Mouse (Mus musculus): ENCODE results near the gene Lpo.

Lpo gene

GRCm38 (mm10) chr11:87807433-87807832, 20.7 kb downstream of the Lpo start:
- DNase-seq (ENCODE audit: extremely low read depth, low read depth, low spot score): no peak

DNA sequence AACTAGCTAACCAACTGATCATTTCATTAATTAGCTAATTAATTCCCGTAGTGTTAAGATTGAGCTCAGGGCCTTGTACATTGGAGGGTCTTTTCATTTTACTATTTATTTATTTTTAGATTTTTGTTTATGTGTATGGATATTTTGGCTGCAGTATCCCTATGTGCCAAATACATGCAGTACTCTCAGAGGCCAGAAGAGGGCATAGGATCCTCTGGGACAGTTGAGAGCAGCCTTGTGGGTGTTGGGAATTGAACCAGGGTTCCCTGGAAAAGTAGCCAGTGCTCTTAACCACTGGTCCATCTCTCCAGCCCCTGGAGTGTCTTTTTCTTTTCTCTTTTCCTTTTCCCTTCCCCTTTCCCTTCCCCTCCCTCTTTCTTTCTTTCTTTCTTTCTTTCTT, 22.6 kb downstream of the Lpo start:
- no peak for DNase-seq (ENCODE audit: extremely low read depth, low read depth, low spot score)

DNA sequence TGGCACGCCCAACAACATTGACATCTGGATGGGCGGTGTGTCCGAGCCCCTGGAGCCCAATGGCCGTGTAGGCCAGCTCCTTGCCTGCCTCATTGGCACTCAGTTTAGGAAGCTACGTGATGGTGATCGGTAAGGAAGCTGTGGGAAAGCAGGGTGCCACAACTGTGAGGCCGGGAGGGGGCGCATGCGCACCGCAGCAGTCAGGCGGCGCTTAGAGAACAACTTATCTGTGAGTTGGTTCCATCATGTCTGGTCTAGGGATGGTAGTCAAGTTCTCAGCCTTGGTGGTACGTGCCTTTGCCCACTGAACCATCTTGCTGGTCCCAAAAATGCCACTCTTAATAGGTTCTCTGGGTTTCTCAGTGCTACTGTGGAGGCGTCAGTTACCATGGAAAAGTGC, 25.5 kb downstream of the Lpo start:
- no peak for DNase-seq (ENCODE audit: extremely low read depth, low read depth, low spot score)

GRCm38 (mm10) chr11:87801711-87802275, 26.3 kb downstream of the Lpo start:
- DNase-seq (ENCODE audit: extremely low read depth, low read depth, low spot score): no peak

GRCm38 (mm10) chr11:87793460-87793859, 34.6 kb downstream of the Lpo start, which contains the start of gene Mpo:
Mpo (plus strand) TSS chr11:87793581.
- no peak for DNase-seq (ENCODE audit: extremely low read depth, low read depth, low spot score)

DNA sequence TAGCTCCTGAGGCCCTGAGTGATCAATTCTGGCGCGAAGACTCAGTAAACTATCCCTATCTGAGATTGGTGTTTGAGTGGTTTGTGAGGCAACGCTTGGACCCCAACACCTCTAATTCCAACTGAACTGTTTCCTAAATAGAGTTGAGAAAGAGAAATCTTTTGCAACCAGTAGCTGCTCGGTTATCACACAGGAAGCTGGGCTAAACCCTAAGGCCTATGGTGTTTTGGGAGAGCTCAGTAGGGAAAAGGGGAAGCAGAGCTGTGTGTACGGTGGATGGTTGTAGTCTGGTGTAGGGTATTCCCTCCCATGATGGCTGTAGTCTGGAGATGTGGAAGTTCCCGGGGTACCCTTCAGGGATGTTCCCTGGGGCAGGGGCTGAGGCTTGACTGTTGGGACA, 38.0 kb downstream of the Lpo start:
- DNase-seq (ENCODE audit: extremely low read depth, low read depth, low spot score): no peak

- DNase-seq (ENCODE audit: extremely low read depth, low read depth, low spot score): no peak
These were observed 48.0 kb downstream of the Lpo start for GRCm38 (mm10) chr11:87780130-87780529.

- no peak for DNase-seq (ENCODE audit: extremely low read depth, low read depth, low spot score)
These were observed 48.7 kb downstream of the Lpo start for GRCm38 (mm10) chr11:87779392-87779791.

GRCm38 (mm10) chr11:87778915-87779314, 49.2 kb downstream of the Lpo start:
- DNase-seq (ENCODE audit: extremely low read depth, low read depth, low spot score): no peak

GRCm38 (mm10) chr11:87778100-87778765, 49.9 kb downstream of the Lpo start:
- no peak for DNase-seq (ENCODE audit: extremely low read depth, low read depth, low spot score)

DNA sequence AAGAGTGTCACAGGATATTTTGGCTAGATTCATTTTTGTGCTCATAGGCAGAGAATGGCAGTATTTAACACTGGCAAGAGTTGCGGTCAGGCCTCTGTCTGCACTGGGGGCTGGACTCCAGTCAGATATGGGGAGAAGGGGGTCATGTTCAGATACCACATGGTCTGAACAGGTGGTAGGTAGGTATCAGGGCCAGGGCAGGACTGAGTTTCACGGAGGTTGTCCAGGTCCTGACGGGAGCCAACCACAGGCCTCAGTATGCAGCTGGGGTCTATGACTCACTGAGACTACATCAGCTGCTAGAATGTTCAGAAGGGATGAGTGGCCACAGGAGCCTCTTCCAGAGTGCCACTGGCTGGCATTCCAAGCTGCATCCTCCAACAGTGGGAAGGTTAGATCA, 55.7 kb downstream of the Lpo start:
- DNase-seq (ENCODE audit: extremely low read depth, low read depth, low spot score): no peak

DNA sequence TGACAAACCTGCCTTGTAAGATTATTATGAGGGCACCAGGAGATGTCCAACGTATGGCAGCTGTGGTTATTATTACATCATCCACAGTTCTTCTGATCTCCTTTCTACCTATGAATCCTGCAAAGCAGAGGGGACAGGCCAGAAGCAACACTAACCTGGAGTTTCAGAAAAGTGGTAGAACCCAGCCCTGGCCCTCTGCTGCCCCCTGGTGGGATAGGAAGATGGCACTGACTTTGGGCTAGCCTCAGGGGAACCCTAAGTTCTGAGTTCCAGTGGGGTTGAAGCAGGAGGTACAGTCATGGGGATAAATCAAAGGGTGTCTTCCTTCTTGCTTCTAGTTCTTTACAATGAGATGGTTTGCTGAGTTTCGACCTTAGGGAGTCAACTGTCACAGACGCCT, 57.1 kb downstream of the Lpo start:
- DNase-seq (ENCODE audit: extremely low read depth, low read depth, low spot score): no peak

DNA sequence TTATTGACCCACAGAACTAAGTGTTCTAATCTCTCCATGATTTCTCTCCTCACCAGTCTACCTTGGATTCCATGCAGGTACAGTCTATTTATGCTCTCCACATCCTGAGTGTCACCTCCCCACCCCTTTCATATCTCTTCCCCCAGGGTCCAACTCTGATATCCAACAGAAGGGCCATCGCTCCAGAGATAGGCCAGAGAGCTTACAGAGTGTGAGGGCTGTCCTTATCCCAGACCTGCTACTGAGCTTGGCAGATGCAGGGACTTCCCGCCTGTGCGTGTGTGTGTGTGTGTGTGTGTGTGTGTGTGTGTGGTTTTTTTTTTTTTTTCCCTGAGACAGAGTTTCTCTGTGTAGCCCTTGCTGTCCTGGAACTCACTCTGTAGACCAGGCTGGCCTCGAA, 59.3 kb downstream of the Lpo start:
- DNase-seq (ENCODE audit: extremely low read depth, low read depth, low spot score): no peak

DNA sequence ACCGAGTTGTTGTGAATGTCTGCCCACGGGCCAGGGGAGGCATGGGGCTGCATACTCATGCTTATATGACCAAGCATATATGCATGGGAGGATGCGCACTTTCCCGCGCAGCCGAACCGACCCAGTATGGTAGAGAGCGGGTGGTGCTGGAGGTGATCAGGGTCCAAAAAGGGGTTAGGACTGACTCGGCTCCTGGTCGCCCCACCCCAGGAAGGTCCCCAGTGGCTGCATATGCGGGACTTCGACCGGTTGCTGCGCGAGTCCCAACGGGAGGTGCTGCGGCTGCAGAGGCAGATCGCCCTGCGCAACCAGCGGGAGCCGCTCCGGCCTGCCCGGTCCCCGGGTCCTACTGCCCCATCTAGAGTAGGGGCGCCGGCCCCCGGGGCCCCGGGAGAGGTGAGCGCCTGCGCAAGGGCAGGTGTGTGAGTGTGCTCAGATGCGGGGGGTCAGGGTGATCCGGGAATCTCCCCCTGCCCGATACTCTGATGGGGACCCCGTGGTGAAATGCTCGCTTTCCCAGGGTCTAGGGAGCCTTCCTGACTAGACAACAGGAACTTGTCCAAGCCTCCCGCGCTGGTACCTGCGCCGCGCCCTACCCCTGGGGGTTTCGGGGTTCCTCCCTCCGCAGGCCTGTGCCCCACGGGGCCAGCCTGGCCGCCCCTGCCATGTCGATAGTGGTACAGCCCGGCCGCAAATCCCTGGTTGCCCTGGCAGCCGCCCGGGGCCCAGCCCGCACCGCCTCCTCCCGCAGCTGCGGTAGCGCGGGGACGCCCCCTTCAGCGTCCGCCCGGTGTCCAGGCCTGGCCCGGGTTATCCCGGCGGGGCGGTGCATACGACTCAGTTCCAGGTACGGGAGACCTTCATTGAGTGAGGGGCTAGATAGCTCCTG, 63.9 kb downstream of the Lpo start:
- DNase-seq (ENCODE audit: extremely low read depth, low read depth, low spot score): no peak

GRCm38 (mm10) chr11:87763511-87763987, 64.5 kb downstream of the Lpo start:
- DNase-seq (ENCODE audit: extremely low read depth, low read depth, low spot score): no peak

DNA sequence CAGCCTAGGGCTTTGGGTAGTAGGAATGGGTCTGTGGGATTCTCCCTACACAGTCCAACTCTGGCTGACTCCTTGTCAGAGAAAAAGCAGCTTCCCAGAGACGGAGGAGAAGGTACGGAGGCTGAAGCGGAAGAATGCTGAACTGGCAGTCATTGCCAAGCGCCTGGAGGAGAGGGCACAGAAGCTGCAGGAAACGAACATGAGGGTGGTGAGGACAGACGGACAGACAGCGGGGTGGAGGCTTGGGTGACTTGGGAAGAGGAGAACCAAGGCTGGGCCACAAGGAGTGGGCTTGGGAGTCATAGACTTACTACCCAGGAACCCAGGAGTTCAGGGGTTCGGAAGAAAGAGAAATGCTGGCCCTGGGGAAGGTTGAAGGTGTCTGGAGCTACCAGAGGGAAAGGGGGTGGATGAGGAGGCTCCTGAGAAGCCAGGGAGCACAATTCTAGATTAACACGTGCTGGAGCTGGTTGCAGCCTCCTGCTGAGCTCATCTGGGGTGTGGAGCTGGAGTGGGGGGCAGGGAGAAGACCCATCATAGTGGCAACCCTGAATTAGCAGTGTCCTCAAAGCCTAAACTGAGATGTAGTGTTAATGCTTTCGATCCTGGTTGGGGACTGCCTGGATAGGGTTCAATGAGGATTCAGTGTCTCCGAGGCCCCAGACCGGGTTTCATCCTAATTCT, 65.2 kb downstream of the Lpo start:
- no peak for DNase-seq (ENCODE audit: extremely low read depth, low read depth, low spot score)

- no peak for DNase-seq (ENCODE audit: extremely low read depth, low read depth, low spot score)
These were observed 66.0 kb downstream of the Lpo start for GRCm38 (mm10) chr11:87761806-87762701.

- DNase-seq (ENCODE audit: extremely low read depth, low read depth, low spot score): no peak
These were observed 66.8 kb downstream of the Lpo start for GRCm38 (mm10) chr11:87761181-87761721.

DNA sequence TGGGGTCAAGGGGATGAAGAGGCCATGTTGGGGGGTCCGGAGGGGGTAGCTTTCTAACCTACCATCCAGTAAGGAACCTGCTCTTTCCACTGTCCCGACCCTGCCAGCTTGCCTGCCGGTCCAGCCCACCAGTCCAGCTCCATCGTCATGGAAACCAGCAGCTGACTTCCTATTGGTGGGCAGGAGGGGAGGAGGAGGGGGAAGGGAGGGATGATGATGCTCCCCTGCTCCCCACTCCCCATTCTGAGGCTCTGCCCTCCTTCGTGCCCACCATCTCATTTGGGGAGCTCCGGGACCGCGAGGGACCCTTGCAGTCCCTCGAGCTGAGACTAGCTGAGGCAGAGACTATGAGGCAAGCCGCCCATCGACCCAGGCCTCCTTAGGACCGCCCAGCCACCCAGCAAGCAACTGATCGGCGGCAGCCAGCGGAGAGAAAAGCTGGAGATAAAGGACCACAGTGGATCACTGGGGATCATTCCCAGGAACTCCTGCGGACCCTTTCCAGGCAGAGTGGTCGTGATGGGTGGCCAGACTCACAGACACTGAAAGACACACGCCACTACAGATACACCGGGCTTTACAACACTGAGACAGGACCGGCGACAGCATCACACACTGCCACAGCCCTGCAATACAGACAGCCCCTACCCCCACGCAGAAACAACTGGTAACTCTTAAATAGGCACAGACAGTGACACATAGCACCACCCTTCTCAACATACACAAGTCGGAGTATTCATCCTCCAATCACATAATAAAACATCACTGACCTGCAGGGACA, 67.6 kb downstream of the Lpo start, which contains the start of gene Tspoap1:
TSS of gene Tspoap1 (plus strand) at position 241 of the 781 bp plus-strand sequence.
- DNase-seq (ENCODE audit: extremely low read depth, low read depth, low spot score): no peak

All from fat pad, adult 2 months (tissue).